Mouse (Mus musculus) cortical plate, adult 2 months (tissue): ENCODE measurements around the gene Gba2. TPM values are rescaled to one million over a fixed set of nuclear protein-coding genes. Genes with fewer than 3 reads are reported as not detected.

Source experiments
- H3K27ac ChIP-seq: fragments of 200-500 bp; 2 replicates; pipeline ENCODE4 v1.5.1; 2012; ENCODE audit warnings: low read length, control low read depth, inconsistent platforms; ENCODE audit not compliant: insufficient read depth
- H3K4me1 ChIP-seq: fragments of 200-500 bp; 2 replicates; pipeline ENCODE4 v1.6.1; 2011; ENCODE audit warnings: low read length; ENCODE audit not compliant: control insufficient read depth, insufficient read depth
- H3K4me3 ChIP-seq: fragments of 200-500 bp; 2 replicates; pipeline ENCODE4 v1.5.1; 2011; ENCODE audit warnings: mild to moderate bottlenecking, low read length, control low read depth; ENCODE audit not compliant: insufficient read depth
- CTCF ChIP-seq: fragments of 200-500 bp; IDR thresholded peaks from 2 replicates; pipeline ENCODE4 v1.5.1; 2011; ENCODE audit warnings: mild to moderate bottlenecking, control low read depth, low read length; ENCODE audit not compliant: insufficient read depth; ENCODE audit errors: extremely low read depth
- POLR2A ChIP-seq: fragments of 200-500 bp; IDR thresholded peaks from 2 replicates; pipeline ENCODE4 v1.6.1; 2011; ENCODE audit warnings: mild to moderate bottlenecking, low read length, control low read depth; ENCODE audit not compliant: insufficient read depth; ENCODE audit errors: extremely low read depth
- polyA plus RNA-seq: library from polyadenylated mRNA; depleted of rRNA; stranded (reverse); fragments of >200 nt; gene quantifications from 2 replicates; pipeline ENCODE4 v1.2.3, GENCODE M21; 2012; rRNA removed

Gene Gba2
- polyA plus RNA-seq, result 96.7 and 105 TPM in 2 replicates

DNA sequence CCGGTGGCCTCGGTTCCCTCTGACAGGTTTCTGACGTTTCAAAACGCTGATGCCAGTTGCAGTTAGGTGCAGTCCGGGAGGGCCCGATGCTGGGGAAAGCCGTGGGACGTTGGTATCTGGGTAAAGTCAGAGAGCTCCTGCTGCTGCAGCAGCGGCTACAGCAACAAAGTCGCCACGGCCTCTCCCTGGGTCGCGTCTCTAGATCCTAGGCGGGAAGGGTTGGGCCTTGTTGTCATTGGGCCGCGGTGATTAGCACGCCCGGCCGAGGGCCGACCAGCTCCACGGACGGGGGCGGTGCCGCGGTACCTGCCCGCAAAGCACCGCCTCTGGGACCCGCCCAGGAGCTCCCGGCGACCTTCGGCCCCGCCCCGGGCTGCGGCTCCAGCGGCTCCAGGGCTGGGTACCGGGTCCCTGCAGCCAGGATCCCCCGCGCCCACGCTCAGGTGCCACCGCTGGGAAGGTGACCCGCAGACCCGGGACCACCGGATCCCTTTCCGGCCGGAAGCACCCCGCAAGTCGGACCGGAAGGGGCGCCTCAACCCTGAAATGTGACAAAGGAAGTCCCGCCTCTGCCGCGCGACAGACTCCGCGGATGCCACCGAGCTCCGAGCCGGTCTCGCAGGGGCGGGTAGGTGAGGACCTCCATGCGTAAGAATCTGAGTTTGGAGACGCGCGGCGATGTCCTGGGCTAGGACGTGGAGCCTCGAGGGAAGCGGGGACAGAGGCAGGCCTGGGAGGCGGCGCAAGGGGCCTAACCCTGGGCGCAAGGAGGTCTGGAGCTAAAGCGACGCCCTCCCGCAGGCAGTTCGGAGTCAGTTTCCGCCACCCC is at the start of gene Gba2, which contains the start of gene Rgp1:
TSS of gene Gba2 (minus strand) at position 498 of the 829 bp plus-strand sequence.
TSS of gene Rgp1 (plus strand) at position 340 of the 829 bp plus-strand sequence.
- H3K4me3 ChIP-seq, result peak within 1 kb of the TSS; percentile 82
- H3K4me1 ChIP-seq, result peaks cover 12% of the 10 kb centered on the region
- TF ChIP-seq POLR2A, result peak; percentile 62; the same call in 1 of the 2 replicates
- TF ChIP-seq CTCF, result no peak
- peak within 1 kb of the TSS; percentile 80 for H3K27ac ChIP-seq

GRCm38 (mm10) chr4:43620146-43620778 is 41.6 kb upstream of the Gba2 start:
- TF ChIP-seq POLR2A, result no peak
- TF ChIP-seq CTCF, result no peak
- no peak overlapping the region for H3K4me3 ChIP-seq

DNA sequence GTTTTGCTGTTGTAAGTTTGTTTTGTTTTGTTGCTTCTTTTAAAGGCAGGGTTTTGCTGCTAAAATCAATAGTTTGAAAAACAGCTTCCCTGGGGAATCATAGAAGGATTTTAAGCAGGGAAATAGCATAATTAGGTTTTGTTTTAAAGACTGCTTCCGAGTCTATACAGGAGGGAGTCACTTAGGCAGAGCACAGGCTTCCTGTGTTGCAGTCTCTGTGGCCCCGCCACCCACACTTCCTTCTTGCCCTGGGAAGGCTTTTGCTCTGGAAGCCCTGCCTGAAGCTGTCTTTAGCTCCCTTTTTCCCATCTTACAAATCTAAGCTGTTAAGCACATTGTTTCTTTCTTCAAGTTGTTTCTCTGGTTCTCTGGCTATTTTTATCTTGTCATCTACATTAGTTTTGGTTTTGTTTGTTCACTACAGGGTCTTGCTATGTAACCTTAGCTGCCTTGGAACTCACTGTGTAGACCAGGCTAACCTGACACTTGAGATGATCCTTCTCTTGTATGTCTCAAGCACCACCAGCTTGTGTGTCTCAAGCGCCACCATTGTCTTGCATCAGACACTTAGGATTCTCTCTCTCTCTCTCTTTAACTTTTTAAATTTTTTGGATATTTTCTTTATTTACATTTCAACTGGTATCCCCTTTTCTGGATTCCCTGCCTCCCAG is 34.5 kb upstream of the Gba2 start:
- Histone ChIP-seq H3K27ac (no peak overlapping the region), H3K4me1 (no peaks in the 10 kb centered on the region), H3K4me3 (no peak overlapping the region)
- TF ChIP-seq POLR2A (no peak), CTCF (no peak)

More at GRCm38 (mm10) chr4:43620146-43620778, 41.6 kb upstream of the Gba2 start:
- no peak overlapping the region for H3K27ac ChIP-seq
- H3K4me1 ChIP-seq, result no peaks in the 10 kb centered on the region

GRCm38 (mm10) chr4:43612534-43612933 is 33.9 kb upstream of the Gba2 start:
- H3K27ac ChIP-seq, result no peak overlapping the region
- no peaks in the 10 kb centered on the region for H3K4me1 ChIP-seq
- TF ChIP-seq CTCF (no peak), POLR2A (no peak)
- H3K4me3 ChIP-seq, result no peak overlapping the region

DNA sequence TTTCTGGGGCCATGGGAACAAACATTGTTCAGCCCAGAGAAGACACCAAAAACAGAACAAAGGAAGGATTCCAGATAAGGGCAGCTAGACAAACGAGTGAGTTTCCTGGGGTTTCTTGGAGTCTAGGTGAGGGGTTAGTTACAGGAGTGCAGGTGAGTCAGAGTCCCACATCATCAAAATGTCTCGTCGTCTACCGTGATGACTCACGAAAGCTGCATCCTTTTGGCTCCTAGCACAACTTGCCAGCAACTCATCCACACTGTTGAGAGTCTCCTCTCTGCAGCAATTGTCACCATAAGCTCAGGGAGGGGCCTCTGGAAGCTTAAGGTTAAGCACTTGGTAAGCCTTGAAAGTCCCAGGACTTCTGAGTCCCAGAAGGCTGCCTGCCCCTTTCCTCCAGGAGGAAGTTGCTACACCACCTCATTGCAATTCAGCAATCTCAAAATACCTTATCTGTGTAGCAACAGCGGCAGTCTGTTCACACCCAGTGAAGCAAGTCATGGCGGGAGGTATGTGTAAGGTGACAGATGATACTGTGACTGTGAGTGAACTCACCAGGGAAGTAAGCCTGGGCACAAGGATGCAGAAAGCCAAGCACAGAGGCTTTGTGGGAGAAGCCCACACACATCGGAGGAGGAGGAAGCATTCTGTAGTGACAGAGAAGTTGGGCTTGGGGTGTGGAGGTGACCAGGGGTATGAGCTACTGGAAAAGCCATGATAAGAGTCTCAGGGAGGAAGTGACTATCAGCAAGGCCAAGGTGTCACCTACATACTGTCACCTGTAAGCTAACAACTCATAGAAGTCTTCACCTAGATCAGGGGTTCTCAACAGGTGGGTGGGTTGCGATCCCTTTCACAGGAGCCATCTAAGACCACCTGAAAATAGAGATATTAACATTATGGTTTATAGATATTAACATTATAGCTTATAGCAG is 26.3 kb upstream of the Gba2 start:
- H3K4me3 ChIP-seq, result no peak overlapping the region
- TF ChIP-seq CTCF (no peak), POLR2A (no peak)
- no peak overlapping the region for H3K27ac ChIP-seq

DNA sequence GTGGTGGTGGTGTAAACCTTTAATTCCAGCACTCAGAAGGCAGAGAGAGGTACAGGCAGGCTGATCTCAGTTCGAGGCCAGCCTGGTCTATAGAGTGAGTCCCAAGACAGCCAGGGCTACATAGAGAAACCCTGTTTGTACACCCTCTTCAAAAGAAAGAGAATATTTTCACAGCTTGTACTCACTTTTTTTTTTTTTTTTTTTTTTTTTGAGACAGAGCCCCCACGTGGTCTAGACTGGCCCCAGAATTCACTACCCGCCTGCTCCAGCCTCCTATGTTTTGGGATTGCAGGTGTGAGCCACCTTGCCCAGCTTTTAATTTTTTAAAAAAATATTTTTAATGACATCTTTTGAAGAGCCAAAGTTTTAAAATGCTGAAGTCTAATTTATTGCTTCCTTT is 25.4 kb upstream of the Gba2 start:
- no peak overlapping the region for H3K27ac ChIP-seq
- TF ChIP-seq CTCF, result no peak
- no peak for TF ChIP-seq POLR2A
- no peaks in the 10 kb centered on the region for H3K4me1 ChIP-seq
- no peak overlapping the region for H3K4me3 ChIP-seq

More for the DNA sequence above, 26.3 kb upstream of the Gba2 start:
- H3K4me1 ChIP-seq, result no peaks in the 10 kb centered on the region

DNA sequence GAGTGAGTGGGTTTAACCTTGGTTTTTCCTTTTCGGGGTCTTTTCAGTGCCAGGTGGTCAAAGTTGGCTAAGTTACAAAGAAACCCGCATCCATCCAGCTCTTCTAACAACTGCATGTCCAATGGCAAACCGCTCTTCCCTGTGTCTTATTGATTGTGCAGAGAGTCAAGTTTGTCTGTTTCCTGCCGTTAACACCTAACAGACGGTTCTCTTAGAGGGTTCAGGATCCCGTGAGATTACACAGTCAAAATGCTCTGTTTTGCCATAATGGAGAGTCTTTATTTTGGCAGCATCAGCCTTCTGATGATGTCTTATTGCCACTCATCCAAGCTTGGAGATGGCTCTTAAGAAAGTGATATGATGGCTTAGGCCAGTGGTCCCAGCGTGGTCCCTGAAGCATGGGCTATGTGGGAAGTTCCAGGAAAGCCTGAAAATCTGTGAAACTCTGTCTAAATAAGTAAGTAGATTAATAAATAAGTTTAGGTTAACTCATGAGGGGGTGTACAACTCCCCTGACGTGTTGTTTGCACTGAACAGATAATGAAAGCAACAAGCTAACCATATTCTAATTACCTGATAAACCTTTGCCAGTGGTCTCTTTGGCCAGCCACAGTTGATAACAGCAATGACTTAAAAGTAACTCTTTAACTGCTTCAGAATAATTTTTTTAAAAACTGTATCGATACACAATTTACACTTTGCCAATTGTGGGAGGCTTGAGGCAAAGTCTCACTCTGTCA is 21.7 kb upstream of the Gba2 start:
- TF ChIP-seq CTCF (no peak), POLR2A (no peak)
- H3K27ac ChIP-seq, result no peak overlapping the region
- no peaks in the 10 kb centered on the region for H3K4me1 ChIP-seq
- no peak overlapping the region for H3K4me3 ChIP-seq

GRCm38 (mm10) chr4:43598650-43599380 is 20.1 kb upstream of the Gba2 start:
- Histone ChIP-seq H3K27ac (no peak overlapping the region), H3K4me1 (no peaks in the 10 kb centered on the region), H3K4me3 (no peak overlapping the region)
- TF ChIP-seq POLR2A (no peak), CTCF (no peak)
